Mouse (Mus musculus): ENCODE measurements around the gene Gm17361. TPM values are rescaled to one million over a fixed set of nuclear protein-coding genes. Genes with fewer than 3 reads are reported as not detected.

Gene Gm17361
- polyA plus RNA-seq (2015; fragmentation: Nextera tagmentation; extraction: Ambion mirVana): not detected in 2 replicates

DNA sequence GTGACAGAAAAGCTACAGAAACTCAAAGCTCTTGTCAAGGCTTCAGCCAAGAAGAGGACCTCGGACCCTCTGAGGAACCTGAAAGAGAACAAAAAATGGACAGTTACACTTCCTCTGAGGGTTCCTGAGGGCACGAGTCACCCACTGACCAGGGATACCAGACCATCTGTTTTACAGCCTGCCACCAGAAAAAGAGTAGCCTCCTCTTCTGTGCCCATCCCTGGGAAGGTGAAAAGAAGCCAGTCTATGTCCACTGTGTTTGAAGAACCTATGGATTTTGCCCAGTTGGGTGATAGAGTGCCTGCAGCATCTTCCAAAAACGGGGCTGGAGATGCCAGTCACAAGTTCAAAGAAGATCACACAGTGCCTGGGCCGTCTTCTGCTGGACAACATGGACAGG is at the start of gene Gm17361:
Gm17361 (plus strand) TSS at position 301 of the 400 bp plus-strand sequence.

All from spleen, postnatal 0 days (tissue).